Mouse (Mus musculus): ENCODE measurements around the gene Nr2e1. TPM values are rescaled to one million over a fixed set of nuclear protein-coding genes. Genes with fewer than 3 reads are reported as not detected.

Gene Nr2e1
- total RNA-seq, 4 experiments from 2014 or later = not detected

GRCm38 (mm10) chr10:42545707-42546503 lies 37.5 kb downstream of the Nr2e1 start:
- no peak for DNase-seq

GRCm38 (mm10) chr10:42537571-42538316 lies 45.7 kb downstream of the Nr2e1 start:
- no peak for DNase-seq

GRCm38 (mm10) chr10:42533836-42534453 lies 49.5 kb downstream of the Nr2e1 start:
- DNase-seq = no peak

- no peak for DNase-seq
Measured at GRCm38 (mm10) chr10:42525682-42526081, 57.8 kb downstream of the Nr2e1 start.

GRCm38 (mm10) chr10:42523556-42524162 lies 59.8 kb downstream of the Nr2e1 start:
- DNase-seq = no peak

- DNase-seq = no peak
Measured at GRCm38 (mm10) chr10:42522912-42523311, 60.5 kb downstream of the Nr2e1 start.

GRCm38 (mm10) chr10:42521315-42521981 lies 62.0 kb downstream of the Nr2e1 start:
- no peak for DNase-seq

- no peak for DNase-seq
Measured at GRCm38 (mm10) chr10:42518363-42518762, 65.1 kb downstream of the Nr2e1 start.

- DNase-seq = no peak
Measured at GRCm38 (mm10) chr10:42514125-42514524, 69.3 kb downstream of the Nr2e1 start.

Other genes starting within 250 kb of the Nr2e1 start
- 10 to 100 TPM; 16.8 to 21.0 (median 18.7) TPM for gene Afg1l, start 105.1 kb downstream of the Nr2e1 start, total RNA-seq (2022)
- gene Snx3, start 81.6 kb downstream of the Nr2e1 start, total RNA-seq (2022) = 100 to 1,000 TPM; 200 to 230 (median 204) TPM
- 10 to 100 TPM; 31.6 to 39.0 (median 36.8) TPM for gene Ostm1, start 190 bp upstream of the Nr2e1 start, total RNA-seq (2022)
- gene Sec63, start 177.9 kb upstream of the Nr2e1 start, total RNA-seq (2022) = 10 to 100 TPM; 78.3 to 92.2 (median 84.0) TPM